Mouse (Mus musculus): ENCODE measurements around the gene Tmc4.

Gene Tmc4

GRCm38 (mm10) chr7:3693809-3694075 lies 16.4 kb upstream of the Tmc4 start:
- TF ChIP-seq GATA4 (IDR thresholded peaks at IDR 0.05; ENCODE audit: insufficient replicate concordance, low read length) = no peak

DNA sequence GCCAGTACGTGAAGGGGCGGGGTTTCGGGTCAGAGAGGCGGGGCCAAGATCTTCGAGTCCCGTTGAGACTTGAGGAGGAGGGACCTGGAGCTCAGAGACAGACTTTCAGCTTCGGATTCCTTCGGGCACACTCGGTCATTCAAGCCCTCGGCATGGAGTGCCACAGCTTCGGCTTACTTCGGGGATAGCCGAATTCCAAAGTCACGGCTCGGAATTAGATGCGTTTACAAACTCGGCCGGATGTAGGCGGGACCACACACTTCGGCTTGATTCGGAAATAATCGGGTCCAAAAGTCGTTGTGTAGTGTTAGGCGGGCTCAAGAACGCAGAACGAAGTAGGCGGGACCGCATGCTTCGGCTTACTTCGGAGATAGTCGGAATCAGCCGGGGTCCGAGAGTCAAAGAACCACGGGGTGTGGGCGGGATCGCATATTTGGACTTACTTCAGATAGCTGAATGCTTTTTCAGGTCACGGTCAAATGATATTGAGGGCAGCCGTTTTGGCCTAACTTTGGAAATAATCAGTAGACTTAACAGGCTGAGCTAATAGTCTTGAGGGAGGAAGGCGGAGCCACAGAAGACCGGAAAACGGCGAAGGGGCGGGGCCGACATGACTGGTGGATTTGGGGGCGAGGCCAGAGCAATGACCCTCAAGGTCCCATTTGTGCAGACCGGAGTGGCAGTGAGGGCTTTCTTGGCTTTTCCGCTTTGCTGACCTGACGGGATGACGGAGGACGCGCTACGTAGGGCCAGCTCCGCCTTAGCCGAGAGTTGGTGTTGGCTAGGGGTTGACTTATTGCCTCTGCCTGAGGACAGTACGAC lies 15.8 kb upstream of the Tmc4 start, which contains the start of gene Mboat7:
Mboat7 (minus strand) TSS at position 537 of the 822 bp plus-strand sequence.
- no peak for TF ChIP-seq GATA4 (IDR thresholded peaks at IDR 0.05; ENCODE audit: insufficient replicate concordance, low read length)

DNA sequence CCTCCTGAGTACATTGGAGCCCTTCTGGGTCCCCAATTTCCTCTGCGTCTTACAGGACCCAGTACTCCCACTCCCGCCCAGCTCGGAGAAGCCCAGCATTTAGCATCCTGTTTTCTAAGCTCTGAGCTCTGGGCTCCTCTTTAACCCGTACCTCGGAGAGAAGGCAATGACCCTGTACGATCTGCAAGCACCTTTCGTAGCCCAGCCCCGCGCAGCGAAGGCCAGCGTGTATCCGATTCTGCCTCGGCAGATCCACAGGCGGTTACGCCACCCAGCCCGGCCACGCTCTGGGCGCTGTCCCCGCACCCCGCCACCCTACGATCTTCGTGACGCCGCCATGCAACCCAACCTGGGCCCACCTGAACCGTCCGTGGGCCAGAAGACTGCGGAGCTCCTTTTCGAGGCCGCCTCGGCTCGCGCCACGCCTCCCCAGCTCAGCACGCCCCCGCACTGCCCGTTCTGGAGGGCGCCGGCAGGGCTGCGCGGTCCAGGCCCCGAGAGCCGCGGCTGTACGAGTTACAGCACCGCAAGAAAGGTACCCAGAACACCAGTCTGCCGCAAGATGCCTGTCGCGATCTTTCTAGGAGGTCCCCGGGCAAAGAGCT lies 15.1 kb upstream of the Tmc4 start, which contains the start of gene Tsen34:
Tsen34 (plus strand) TSS at position 482 of the 605 bp plus-strand sequence.
- no peak for TF ChIP-seq GATA4 (IDR thresholded peaks at IDR 0.05; ENCODE audit: insufficient replicate concordance, low read length)

GRCm38 (mm10) chr7:3691919-3692318 lies 14.6 kb upstream of the Tmc4 start:
- TF ChIP-seq GATA4 (IDR thresholded peaks at IDR 0.05; ENCODE audit: insufficient replicate concordance, low read length) = no peak

DNA sequence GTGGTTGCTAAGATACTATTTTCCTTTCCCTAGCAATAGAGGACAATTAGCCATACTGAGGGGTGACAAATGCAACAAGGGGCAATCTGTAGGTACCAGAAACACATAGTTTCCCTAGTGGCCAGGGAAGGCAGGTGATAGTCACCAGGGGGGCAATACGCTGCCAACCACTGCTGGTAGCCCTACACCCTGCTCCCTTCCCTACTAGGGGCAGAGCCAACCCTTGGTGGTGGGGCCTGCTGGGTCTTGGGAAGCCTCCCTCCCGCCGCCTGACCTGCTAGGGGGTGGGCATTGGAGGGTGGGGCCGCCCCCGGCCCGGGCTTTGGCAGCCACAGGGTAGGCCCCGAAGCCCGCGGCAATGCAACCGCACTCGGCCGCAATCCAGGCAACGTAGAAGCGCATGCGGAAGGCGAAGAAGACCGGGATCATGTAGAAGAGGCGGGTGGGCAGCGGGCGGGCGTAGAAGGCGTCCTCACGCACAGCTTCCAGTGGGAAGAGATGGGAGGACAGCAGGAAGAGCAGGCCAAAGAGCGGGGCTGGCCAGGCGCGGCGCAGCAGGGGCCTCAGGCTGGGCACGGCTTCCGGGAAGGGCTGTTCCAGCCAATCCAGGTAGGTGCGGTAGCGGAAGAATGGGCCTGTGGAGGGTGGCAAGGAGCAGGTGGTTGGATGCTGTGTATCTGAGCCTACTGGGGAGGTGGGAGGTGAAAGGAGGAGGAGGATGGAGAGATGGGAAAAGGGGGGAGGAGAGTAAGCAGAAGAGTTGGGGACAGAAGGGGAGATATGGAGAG lies 8.2 kb upstream of the Tmc4 start:
- no peak for TF ChIP-seq GATA4 (IDR thresholded peaks at IDR 0.05; ENCODE audit: insufficient replicate concordance, low read length)

DNA sequence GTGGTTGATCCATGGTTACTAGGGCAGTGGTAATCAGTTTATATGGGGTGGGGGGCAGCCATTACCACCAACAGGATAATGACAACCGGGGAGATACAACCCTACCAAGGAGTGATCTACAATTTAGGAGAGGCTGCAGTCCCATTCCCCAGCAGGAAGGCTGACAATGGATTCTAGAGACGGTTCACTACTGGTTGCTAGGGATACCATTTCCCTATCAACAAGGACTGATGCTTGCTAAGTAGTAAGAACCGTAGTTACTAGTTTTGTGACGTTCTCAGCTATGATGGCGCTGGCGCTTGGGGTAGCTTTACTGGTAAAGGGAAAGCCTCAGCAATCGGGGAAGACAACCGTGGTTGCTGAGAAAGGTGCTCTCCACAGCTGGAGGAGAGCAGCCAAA lies 7.3 kb upstream of the Tmc4 start:
- TF ChIP-seq GATA4 (IDR thresholded peaks at IDR 0.05; ENCODE audit: insufficient replicate concordance, low read length) = no peak

- no peak for TF ChIP-seq GATA4 (IDR thresholded peaks at IDR 0.05; ENCODE audit: insufficient replicate concordance, low read length)
These were observed 6.7 kb upstream of the Tmc4 start for GRCm38 (mm10) chr7:3683908-3684550.

DNA sequence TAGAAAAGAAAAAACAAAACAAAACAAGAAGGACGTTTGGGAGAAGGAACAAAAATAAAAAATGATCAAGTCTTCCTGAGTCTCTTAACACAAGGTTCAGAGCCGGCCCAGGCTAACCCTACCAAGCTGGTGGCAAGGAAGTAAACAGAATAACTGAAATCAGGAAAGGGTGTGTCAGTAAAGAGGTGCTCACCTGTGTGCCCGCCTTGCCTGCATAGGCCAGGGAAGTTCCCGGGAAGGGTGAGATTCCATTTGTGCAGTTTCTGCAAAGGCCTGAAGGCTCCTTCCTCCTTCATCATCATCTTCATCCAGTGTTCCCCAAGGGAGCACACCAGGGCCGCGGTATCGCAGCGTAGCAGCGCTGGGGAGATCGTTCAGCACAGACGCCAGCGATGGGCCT lies 982 bp downstream of the Tmc4 start:
- TF ChIP-seq GATA4 (IDR thresholded peaks at IDR 0.05; ENCODE audit: insufficient replicate concordance, low read length) = no peak

- TF ChIP-seq GATA4 (IDR thresholded peaks at IDR 0.05; ENCODE audit: insufficient replicate concordance, low read length) = no peak
These were observed 2.2 kb downstream of the Tmc4 start for GRCm38 (mm10) chr7:3675228-3675548.

DNA sequence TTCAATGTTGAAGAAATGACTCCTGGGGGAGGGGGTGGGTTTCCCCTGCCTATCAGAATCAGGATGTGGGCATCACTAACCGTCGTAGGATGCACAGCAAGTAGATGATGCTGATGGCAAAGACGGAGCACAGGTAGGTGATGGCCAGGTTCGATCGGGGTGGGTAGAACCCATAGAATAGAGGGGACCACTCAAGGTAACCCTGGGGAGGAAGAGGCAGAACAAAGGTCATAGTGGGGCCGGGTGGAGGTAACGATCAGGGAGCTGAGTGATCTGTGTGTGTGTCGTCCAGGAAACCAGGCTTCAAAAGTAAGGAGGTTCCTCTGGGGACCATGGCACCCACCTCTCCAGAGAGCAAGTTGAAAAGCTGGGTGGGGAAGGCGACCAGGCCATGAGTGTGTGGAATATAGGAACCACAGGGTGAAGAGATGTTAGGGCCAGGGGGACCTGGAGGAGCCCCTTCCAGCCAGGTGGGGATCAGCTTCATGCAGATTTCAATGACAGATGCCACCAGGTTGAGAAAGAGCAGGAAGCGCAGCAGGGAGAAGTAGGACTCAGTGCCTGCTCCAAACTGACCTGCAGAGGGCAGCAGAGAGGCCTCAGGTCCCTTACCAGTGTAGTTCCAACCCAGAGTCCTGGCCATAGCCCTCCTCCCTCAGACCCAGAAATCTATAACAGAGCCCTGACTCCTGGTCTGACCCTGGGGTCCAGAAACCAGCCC lies 2.7 kb downstream of the Tmc4 start:
- no peak for TF ChIP-seq GATA4 (IDR thresholded peaks at IDR 0.05; ENCODE audit: insufficient replicate concordance, low read length)

GRCm38 (mm10) chr7:3666921-3667391 lies 10.4 kb downstream of the Tmc4 start:
- no peak for TF ChIP-seq GATA4 (IDR thresholded peaks at IDR 0.05; ENCODE audit: insufficient replicate concordance, low read length)

DNA sequence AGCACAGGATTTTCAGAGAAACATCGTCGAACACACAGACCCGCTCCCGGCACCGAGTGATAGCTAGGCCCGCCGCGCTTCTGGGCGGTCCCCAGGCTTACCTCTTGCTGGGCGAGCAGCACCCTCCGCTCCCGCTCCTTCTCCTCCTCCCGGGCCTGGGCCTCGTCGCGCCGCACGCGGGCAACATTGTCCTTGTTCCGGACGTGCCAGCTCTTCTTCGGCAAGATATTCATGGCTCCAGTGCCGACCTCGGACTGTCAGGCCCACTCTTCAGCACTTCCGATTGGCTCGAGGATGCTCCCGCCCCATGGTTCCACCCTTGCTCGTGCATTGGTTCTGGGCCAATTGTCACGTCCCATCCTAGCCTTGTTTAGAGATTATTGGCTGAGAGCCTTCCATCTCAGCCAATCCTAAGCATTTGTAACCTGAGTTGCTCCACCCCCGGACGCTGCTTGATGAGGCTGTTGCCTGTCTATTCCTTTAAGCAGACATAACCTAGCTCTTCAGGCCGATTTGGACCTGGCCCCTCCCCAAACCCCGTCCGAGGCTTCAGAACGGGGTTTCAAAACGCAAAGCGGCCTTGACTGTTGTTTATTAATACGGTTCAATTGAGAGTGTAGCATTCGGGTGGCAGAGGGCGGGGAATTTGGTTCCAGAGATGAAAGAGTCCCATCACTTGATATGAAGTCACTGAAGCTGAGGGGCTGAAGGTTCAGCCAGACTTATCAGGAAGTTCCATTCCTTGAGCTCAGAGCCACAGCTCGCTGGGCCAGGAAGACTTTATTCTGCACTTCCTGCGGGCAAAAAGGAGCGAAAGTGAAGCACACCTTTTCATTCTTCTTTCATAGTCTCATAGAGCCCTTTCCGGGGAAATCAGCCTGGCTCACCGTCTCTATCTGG lies 11.9 kb downstream of the Tmc4 start, which contains the start of gene Leng1:
Leng1 (minus strand) TSS at position 626 of the 900 bp plus-strand sequence.
- TF ChIP-seq GATA4 (IDR thresholded peaks at IDR 0.05; ENCODE audit: insufficient replicate concordance, low read length) = no peak; the same call in 1 of the 2 replicates

- TF ChIP-seq GATA4 (IDR thresholded peaks at IDR 0.05; ENCODE audit: insufficient replicate concordance, low read length) = no peak
These were observed 12.7 kb downstream of the Tmc4 start for GRCm38 (mm10) chr7:3664524-3665214.

Measured in liver, adult (tissue).